Mouse (Mus musculus): ENCODE measurements around the gene Treml2. TPM values are rescaled to one million over a fixed set of nuclear protein-coding genes. Genes with fewer than 3 reads are reported as not detected.
"Not testable (repeated sequence)": the region's sequence is repeated elsewhere in the genome, so short reads cannot be mapped to it uniquely, and the experiment has no call there.

The Treml2 gene
- polyA plus RNA-seq, 1 experiment from 2014 or later: 0.08 TPM

GRCm38 (mm10) chr17:48336857-48337256 lies 37.6 kb downstream of the Treml2 start:
- no peak for ATAC-seq (replicated peaks)
- Histone ChIP-seq H3K4me1 (no peaks in the 10 kb centered on the region), H3K27me3 (no peaks in the 10 kb centered on the region), H3K4me2 (replicated peaks) (no peak overlapping the region), H3K4me3 (no peak overlapping the region), H3K9me3 (no peaks in the 10 kb centered on the region), H3K9ac (replicated peaks) (no peak overlapping the region), H3K36me3 (no peaks in the 10 kb centered on the region), H3K27ac (replicated peaks) (no peak overlapping the region)
- 2% methylated on average over 6 of the region's 6 CpGs for WGBS

GRCm38 (mm10) chr17:48340267-48340666 lies 41.0 kb downstream of the Treml2 start:
- Histone ChIP-seq H3K9ac (replicated peaks) (no peak overlapping the region), H3K4me2 (replicated peaks) (no peak overlapping the region), H3K27ac (replicated peaks) (no peak overlapping the region), H3K27me3 (no peaks in the 10 kb centered on the region), H3K4me1 (no peaks in the 10 kb centered on the region), H3K9me3 (no peaks in the 10 kb centered on the region), H3K36me3 (no peaks in the 10 kb centered on the region), H3K4me3 (no peak overlapping the region)
- no peak for ATAC-seq (replicated peaks)
- WGBS: 90% methylated on average over 1 of the region's 1 CpGs

GRCm38 (mm10) chr17:48341947-48342346 lies 42.6 kb downstream of the Treml2 start:
- Histone ChIP-seq H3K9ac (replicated peaks) (no peak overlapping the region), H3K4me2 (replicated peaks) (no peak overlapping the region), H3K36me3 (no peaks in the 10 kb centered on the region), H3K27ac (replicated peaks) (no peak overlapping the region), H3K9me3 (no peaks in the 10 kb centered on the region), H3K4me3 (no peak overlapping the region), H3K27me3 (no peaks in the 10 kb centered on the region), H3K4me1 (no peaks in the 10 kb centered on the region)
- 76% methylated on average over 3 of the region's 3 CpGs for WGBS
- no peak for ATAC-seq (replicated peaks)

GRCm38 (mm10) chr17:48343065-48343464 lies 43.8 kb downstream of the Treml2 start:
- Histone ChIP-seq H3K27ac (replicated peaks) (no peak overlapping the region), H3K4me3 (no peak overlapping the region), H3K27me3 (no peaks in the 10 kb centered on the region), H3K36me3 (no peaks in the 10 kb centered on the region), H3K9me3 (no peaks in the 10 kb centered on the region), H3K4me1 (no peaks in the 10 kb centered on the region), H3K9ac (replicated peaks) (no peak overlapping the region), H3K4me2 (replicated peaks) (no peak overlapping the region)
- WGBS: 95% methylated on average over 2 of the region's 2 CpGs
- ATAC-seq (replicated peaks): no peak

- H3K27ac ChIP-seq (replicated peaks): no peak overlapping the region
- no peaks in the 10 kb centered on the region for H3K4me1 ChIP-seq
- no peaks in the 10 kb centered on the region for H3K9me3 ChIP-seq
- no peaks in the 10 kb centered on the region for H3K27me3 ChIP-seq
- 87% methylated on average over 4 of the region's 4 CpGs for WGBS
- no peak for ATAC-seq (replicated peaks)
- no peaks in the 10 kb centered on the region for H3K36me3 ChIP-seq
- H3K4me3 ChIP-seq: no peak overlapping the region
- H3K4me2 ChIP-seq (replicated peaks): no peak overlapping the region
- H3K9ac ChIP-seq (replicated peaks): no peak overlapping the region
Measured at GRCm38 (mm10) chr17:48345824-48346223, 46.5 kb downstream of the Treml2 start.

GRCm38 (mm10) chr17:48346231-48346630 lies 46.9 kb downstream of the Treml2 start, which contains the start of gene Trem2:
Gene Trem2, plus strand, starts transcription at chr17:48346401.
- 84% methylated on average over 5 of the region's 5 CpGs for WGBS
- Histone ChIP-seq H3K27ac (replicated peaks) (no peak within 1 kb of the TSS), H3K4me2 (replicated peaks) (no peak within 1 kb of the TSS), H3K36me3 (no peaks in the 10 kb centered on the region), H3K9ac (replicated peaks) (no peak within 1 kb of the TSS), H3K4me3 (no peak within 1 kb of the TSS), H3K4me1 (no peaks in the 10 kb centered on the region), H3K9me3 (no peaks in the 10 kb centered on the region), H3K27me3 (no peaks in the 10 kb centered on the region)
- ATAC-seq (replicated peaks): no peak

- no peak overlapping the region for H3K4me2 ChIP-seq (replicated peaks)
- H3K4me1 ChIP-seq: no peaks in the 10 kb centered on the region
- no peaks in the 10 kb centered on the region for H3K9me3 ChIP-seq
- no peak overlapping the region for H3K4me3 ChIP-seq
- WGBS: 64% methylated on average over 4 of the region's 4 CpGs
- H3K9ac ChIP-seq (replicated peaks): no peak overlapping the region
- H3K27ac ChIP-seq (replicated peaks): no peak overlapping the region
- H3K36me3 ChIP-seq: no peaks in the 10 kb centered on the region
- no peaks in the 10 kb centered on the region for H3K27me3 ChIP-seq
- ATAC-seq (replicated peaks): no peak
Measured at GRCm38 (mm10) chr17:48346834-48347233, 47.5 kb downstream of the Treml2 start.

GRCm38 (mm10) chr17:48347287-48347686 lies 48.0 kb downstream of the Treml2 start:
- 84% methylated on average over 2 of the region's 2 CpGs for WGBS
- Histone ChIP-seq H3K9ac (replicated peaks) (no peak overlapping the region), H3K27ac (replicated peaks) (no peak overlapping the region), H3K36me3 (no peaks in the 10 kb centered on the region), H3K9me3 (no peaks in the 10 kb centered on the region), H3K4me3 (no peak overlapping the region), H3K27me3 (no peaks in the 10 kb centered on the region), H3K4me2 (replicated peaks) (no peak overlapping the region), H3K4me1 (no peaks in the 10 kb centered on the region)
- no peak for ATAC-seq (replicated peaks)

GRCm38 (mm10) chr17:48350681-48351193 lies 51.4 kb downstream of the Treml2 start:
- no peak overlapping the region for H3K27ac ChIP-seq (replicated peaks)
- no peaks in the 10 kb centered on the region for H3K9me3 ChIP-seq
- no peaks in the 10 kb centered on the region for H3K36me3 ChIP-seq
- no peak overlapping the region for H3K4me3 ChIP-seq
- no peak overlapping the region for H3K4me2 ChIP-seq (replicated peaks)
- no peak for ATAC-seq (replicated peaks)
- H3K27me3 ChIP-seq: no peaks in the 10 kb centered on the region
- H3K4me1 ChIP-seq: no peaks in the 10 kb centered on the region
- WGBS: 75% methylated on average over 5 of the region's 5 CpGs
- no peak overlapping the region for H3K9ac ChIP-seq (replicated peaks)

GRCm38 (mm10) chr17:48352976-48353375 lies 53.7 kb downstream of the Treml2 start:
- not testable (repeated sequence) for H3K27me3 ChIP-seq; H3K9me3 ChIP-seq; H3K4me2 ChIP-seq (replicated peaks); H3K4me1 ChIP-seq; H3K9ac ChIP-seq (replicated peaks); H3K36me3 ChIP-seq; H3K27ac ChIP-seq (replicated peaks); H3K4me3 ChIP-seq; ATAC-seq (replicated peaks)
- WGBS: 58% methylated on average over 7 of the region's 7 CpGs

- Histone ChIP-seq H3K9me3 (no peaks in the 10 kb centered on the region), H3K27me3 (no peaks in the 10 kb centered on the region), H3K36me3 (no peaks in the 10 kb centered on the region), H3K9ac (replicated peaks) (no peak overlapping the region), H3K4me1 (no peaks in the 10 kb centered on the region), H3K27ac (replicated peaks) (no peak overlapping the region), H3K4me3 (no peak overlapping the region), H3K4me2 (replicated peaks) (no peak overlapping the region)
- WGBS: 79% methylated on average over 3 of the region's 3 CpGs
- ATAC-seq (replicated peaks): no peak
Measured at GRCm38 (mm10) chr17:48355822-48356221, 56.5 kb downstream of the Treml2 start.

- Histone ChIP-seq H3K9ac (replicated peaks) (no peak overlapping the region), H3K9me3 (no peaks in the 10 kb centered on the region), H3K36me3 (no peaks in the 10 kb centered on the region), H3K4me3 (no peak overlapping the region), H3K27me3 (no peaks in the 10 kb centered on the region), H3K4me1 (peaks cover 6% of the 10 kb centered on the region), H3K27ac (replicated peaks) (no peak overlapping the region), H3K4me2 (replicated peaks) (no peak overlapping the region)
- WGBS: 53% methylated on average over 2 of the region's 2 CpGs
- ATAC-seq (replicated peaks): no peak
Measured at GRCm38 (mm10) chr17:48357892-48358291, 58.6 kb downstream of the Treml2 start.

- Histone ChIP-seq H3K4me2 (replicated peaks) (no peak within 1 kb of the TSS), H3K27me3 (no peaks in the 10 kb centered on the region), H3K36me3 (no peaks in the 10 kb centered on the region), H3K9me3 (no peaks in the 10 kb centered on the region), H3K4me3 (no peak within 1 kb of the TSS), H3K4me1 (peaks cover 14% of the 10 kb centered on the region), H3K9ac (replicated peaks) (no peak within 1 kb of the TSS), H3K27ac (replicated peaks) (no peak within 1 kb of the TSS)
- no peak for ATAC-seq (replicated peaks)
- 82% methylated on average over 7 of the region's 7 CpGs for WGBS
Measured at GRCm38 (mm10) chr17:48359616-48360015, 60.3 kb downstream of the Treml2 start, which contains the start of gene Treml1. Gene Treml1, plus strand, starts transcription at chr17:48359916.

All from forebrain, embryonic 15.5 days (tissue).